Mouse (Mus musculus): ENCODE measurements around the gene Hsd17b14.

GRCm38 (mm10) chr7:45589898-45590297 is 35.2 kb downstream of the Hsd17b14 start:
- no peak for TF ChIP-seq CTCF (IDR thresholded peaks at IDR 0.05; ENCODE audit: low read depth, low read length)
- no peak for TF ChIP-seq GATA1 (IDR thresholded peaks at IDR 0.05; ENCODE audit: borderline replicate concordance, low read length)
- no peak for TF ChIP-seq POLR2AphosphoS5 (IDR thresholded peaks at IDR 0.05; ENCODE audit: insufficient replicate concordance, low read depth, low read length)
- no peak for TF ChIP-seq TAL1 (conservative IDR thresholded peaks at IDR 0.05; ENCODE audit: low read depth, low read length)
